Mouse (Mus musculus): ENCODE data around the gene Abcf3. TPM values are rescaled to one million over a fixed set of nuclear protein-coding genes. Genes with fewer than 3 reads are reported as not detected.
A peak's percentile ranks its signal among the peaks of the same experiment; 100 is the strongest.

The Abcf3 gene
- total RNA-seq (2021), result 87.3 and 101 TPM in 2 replicates
- long read RNA-seq, transcript Abcf3-201 (21 exons, 3,090 nt), result major isoform, 93 of 118 reads
- long read RNA-seq, partial matches to known transcripts, result 11 of 118 reads
- long read RNA-seq, other reads (novel, unspliced or antisense), result 14 of 118 reads

- peak; percentile 97 for DNase-seq
These were observed at the start of gene Abcf3 for GRCm38 (mm10) chr16:20548096-20548948. TSS of gene Abcf3 (plus strand) at chr16:20548577.

GRCm38 (mm10) chr16:20498677-20499475 is 49.5 kb upstream of the Abcf3 start, which contains the start of gene Eif2b5:
TSS of gene Eif2b5 (plus strand) at chr16:20498817.
- DNase-seq, result peak; percentile 91

GRCm38 (mm10) chr16:20506000-20506399 is 42.4 kb upstream of the Abcf3 start:
- DNase-seq, result no peak

- DNase-seq, result peak; percentile 43
These were observed 39.0 kb upstream of the Abcf3 start for GRCm38 (mm10) chr16:20509349-20509748.

GRCm38 (mm10) chr16:20511277-20511847 is 37.0 kb upstream of the Abcf3 start:
- DNase-seq, result no peak

GRCm38 (mm10) chr16:20516032-20516431 is 32.3 kb upstream of the Abcf3 start:
- DNase-seq, result no peak

- peak; percentile 95 for DNase-seq
These were observed 31.6 kb upstream of the Abcf3 start, which contains the start of gene Dvl3 for GRCm38 (mm10) chr16:20516726-20517201. TSS of gene Dvl3 (plus strand) at chr16:20516982.

GRCm38 (mm10) chr16:20517216-20517615 is 31.2 kb upstream of the Abcf3 start:
- DNase-seq, result peak; percentile 29

GRCm38 (mm10) chr16:20517701-20518374 is 30.5 kb upstream of the Abcf3 start:
- DNase-seq, result no peak

GRCm38 (mm10) chr16:20523886-20524285 is 24.5 kb upstream of the Abcf3 start:
- DNase-seq, result no peak

- DNase-seq, result no peak
These were observed 19.6 kb upstream of the Abcf3 start for GRCm38 (mm10) chr16:20528779-20529178.

- no peak for DNase-seq
These were observed 19.0 kb upstream of the Abcf3 start for GRCm38 (mm10) chr16:20529375-20529774.

GRCm38 (mm10) chr16:20530941-20531340 is 17.4 kb upstream of the Abcf3 start:
- DNase-seq, result no peak

- no peak for DNase-seq
These were observed 13.6 kb upstream of the Abcf3 start for GRCm38 (mm10) chr16:20534617-20535295.

GRCm38 (mm10) chr16:20535296-20536080 is 12.9 kb upstream of the Abcf3 start, which contains the start of gene Ap2m1:
TSS of gene Ap2m1 (plus strand) at chr16:20535478.
- DNase-seq, result peak; percentile 93

- DNase-seq, result no peak
These were observed 12.2 kb upstream of the Abcf3 start for GRCm38 (mm10) chr16:20536081-20536665.

GRCm38 (mm10) chr16:20537071-20537471 is 11.3 kb upstream of the Abcf3 start:
- DNase-seq, result peak; percentile 60

- no peak for DNase-seq
These were observed 10.6 kb upstream of the Abcf3 start for GRCm38 (mm10) chr16:20537601-20538320.

- no peak for DNase-seq
These were observed 8.7 kb upstream of the Abcf3 start for GRCm38 (mm10) chr16:20539649-20540048.
